Mouse (Mus musculus): ENCODE results near the gene Dlg3.

- TF ChIP-seq CTCF (IDR thresholded peaks at IDR 0.05; ENCODE audit: low read depth) = no peak
- no peak for TF ChIP-seq EP300 (IDR thresholded peaks at IDR 0.05; ENCODE audit: low read depth)
Measured at GRCm38 (mm10) chrX:100839211-100839610, 71.7 kb downstream of the Dlg3 start.

All from liver, embryonic 14.5 days (tissue).